Mouse (Mus musculus) kidney, embryonic 15.5 days (tissue): ENCODE results near the gene Sestd1. TPM values are rescaled to one million over a fixed set of nuclear protein-coding genes. Genes with fewer than 3 reads are reported as not detected.
A peak's percentile ranks its signal among the peaks of the same experiment; 100 is the strongest.

Source experiments
- ATAC-seq: fragments of 200-750 bp; cut with Nextera tagmentation; replicated peaks from 2 replicates; pipeline ENCODE4 v1.8.0; 2017; ENCODE audit warnings: moderate TSS enrichment; ENCODE audit not compliant: low FRiP score
- H3K27ac ChIP-seq: fragments of 300-500 bp; sonication (generic); 2 replicates; pipeline ENCODE4 v1.5.1; 2015; ENCODE audit warnings: mild to moderate bottlenecking, inconsistent platforms
- H3K27me3 ChIP-seq: fragments of 300-500 bp; sonication (generic); 2 replicates; pipeline ENCODE4 v1.6.1; 2015; ENCODE audit warnings: inconsistent platforms
- H3K36me3 ChIP-seq: fragments of 300-500 bp; sonication (generic); 2 replicates; pipeline ENCODE4 v1.6.1; 2015; ENCODE audit warnings: inconsistent platforms
- H3K4me1 ChIP-seq: fragments of 300-500 bp; sonication (generic); 2 replicates; pipeline ENCODE4 v1.6.1; 2015; ENCODE audit warnings: inconsistent platforms
- H3K4me2 ChIP-seq: fragments of 300-500 bp; sonication (generic); 2 replicates; pipeline ENCODE4 v1.6.1; 2015; ENCODE audit warnings: moderate library complexity, mild to moderate bottlenecking, inconsistent platforms
- H3K4me3 ChIP-seq: fragments of 300-500 bp; sonication (generic); replicated peaks from 2 replicates; pipeline ENCODE4 v1.5.1; 2015; ENCODE audit warnings: mild to moderate bottlenecking, inconsistent platforms
- H3K9ac ChIP-seq: fragments of 300-500 bp; sonication (generic); 2 replicates; pipeline ENCODE4 v1.6.1; 2015; ENCODE audit warnings: mild to moderate bottlenecking, inconsistent platforms
- H3K9me3 ChIP-seq: fragments of 300-500 bp; sonication (generic); replicated peaks from 2 replicates; pipeline ENCODE4 v1.6.1; 2016; ENCODE audit warnings: inconsistent platforms
- WGBS: fragments of 180-500 bp; shearing (Covaris S2); methylation state at CpG from one replicate; pipeline ENCODE4 v1.1.7; 2015; ENCODE audit warnings: mixed read lengths; 5-methylcytosine and 5-hydroxymethylcytosine counted together
- polyA plus RNA-seq: library from polyadenylated mRNA; unstranded; fragments of >200 nt; fragmentation: Nextera tagmentation; extraction: Ambion mirVana; gene quantifications from 2 replicates; pipeline ENCODE4 v1.2.1, GENCODE M21; 2015

The Sestd1 gene
- polyA plus RNA-seq, 1 experiment from 2014 or later = 26.6 TPM

- Histone ChIP-seq H3K27me3 (no peaks in the 10 kb centered on the region), H3K9ac (no peak overlapping the region), H3K36me3 (peaks cover 31% of the 10 kb centered on the region), H3K4me2 (no peak overlapping the region), H3K27ac (peak overlapping the region; percentile 37; the same call in 1 of the 2 replicates), H3K4me1 (peaks cover 48% of the 10 kb centered on the region), H3K4me3 (no peak overlapping the region), H3K9me3 (no peaks in the 10 kb centered on the region)
- no peak for ATAC-seq
- WGBS = 74% methylated on average over 10 of the region's 10 CpGs
These were observed 33.1 kb downstream of the Sestd1 start for GRCm38 (mm10) chr2:77247200-77247830.

- Histone ChIP-seq H3K27ac (peak overlapping the region; percentile 80), H3K4me2 (no peak overlapping the region), H3K4me3 (no peak overlapping the region), H3K9me3 (no peaks in the 10 kb centered on the region), H3K4me1 (peaks cover 44% of the 10 kb centered on the region), H3K27me3 (no peaks in the 10 kb centered on the region), H3K36me3 (peaks cover 34% of the 10 kb centered on the region), H3K9ac (no peak overlapping the region)
- 0 out of 2 replicates have a peak, but pooled peaks have one; percentile 10 for ATAC-seq
- 32% methylated on average over 3 of the region's 3 CpGs for WGBS
These were observed 34.6 kb downstream of the Sestd1 start for GRCm38 (mm10) chr2:77245806-77246205.

GRCm38 (mm10) chr2:77242248-77242647, 38.1 kb downstream of the Sestd1 start:
- Histone ChIP-seq H3K9ac (no peak overlapping the region), H3K27me3 (no peaks in the 10 kb centered on the region), H3K4me1 (peaks cover 20% of the 10 kb centered on the region), H3K4me3 (no peak overlapping the region), H3K4me2 (no peak overlapping the region), H3K9me3 (no peaks in the 10 kb centered on the region), H3K36me3 (peaks cover 63% of the 10 kb centered on the region), H3K27ac (no peak overlapping the region)
- WGBS = 85% methylated on average over 6 of the region's 6 CpGs
- no peak for ATAC-seq

GRCm38 (mm10) chr2:77238607-77239006, 41.8 kb downstream of the Sestd1 start:
- H3K27me3 ChIP-seq = no peaks in the 10 kb centered on the region
- no peak overlapping the region for H3K9ac ChIP-seq
- no peaks in the 10 kb centered on the region for H3K9me3 ChIP-seq
- no peak for ATAC-seq
- no peaks in the 10 kb centered on the region for H3K4me1 ChIP-seq
- H3K36me3 ChIP-seq = peaks cover 67% of the 10 kb centered on the region
- H3K4me2 ChIP-seq = no peak overlapping the region
- no peak overlapping the region for H3K27ac ChIP-seq
- 87% methylated on average over 3 of the region's 3 CpGs for WGBS
- no peak overlapping the region for H3K4me3 ChIP-seq

GRCm38 (mm10) chr2:77238046-77238445, 42.3 kb downstream of the Sestd1 start:
- WGBS = 66% methylated on average over 3 of the region's 3 CpGs
- H3K4me2 ChIP-seq = no peak overlapping the region

GRCm38 (mm10) chr2:77236860-77237259, 43.5 kb downstream of the Sestd1 start:
- peaks cover 75% of the 10 kb centered on the region for H3K36me3 ChIP-seq
- H3K9me3 ChIP-seq = no peaks in the 10 kb centered on the region
- WGBS = 92% methylated on average over 4 of the region's 4 CpGs
- ATAC-seq = no peak
- H3K4me1 ChIP-seq = no peaks in the 10 kb centered on the region
- H3K4me3 ChIP-seq = no peak overlapping the region
- H3K9ac ChIP-seq = no peak overlapping the region
- H3K27ac ChIP-seq = no peak overlapping the region
- no peaks in the 10 kb centered on the region for H3K27me3 ChIP-seq
- no peak overlapping the region for H3K4me2 ChIP-seq

More at GRCm38 (mm10) chr2:77238046-77238445, 42.3 kb downstream of the Sestd1 start:
- Histone ChIP-seq H3K27me3 (no peaks in the 10 kb centered on the region), H3K9me3 (no peaks in the 10 kb centered on the region), H3K4me1 (no peaks in the 10 kb centered on the region), H3K9ac (no peak overlapping the region), H3K36me3 (peaks cover 68% of the 10 kb centered on the region), H3K4me3 (no peak overlapping the region), H3K27ac (no peak overlapping the region)
- no peak for ATAC-seq

- ATAC-seq = no peak
- WGBS = 92% methylated on average over 4 of the region's 4 CpGs
- peaks cover 77% of the 10 kb centered on the region for H3K36me3 ChIP-seq
- no peak overlapping the region for H3K27ac ChIP-seq
- no peaks in the 10 kb centered on the region for H3K4me1 ChIP-seq
- H3K9me3 ChIP-seq = no peaks in the 10 kb centered on the region
- no peak overlapping the region for H3K4me2 ChIP-seq
- no peaks in the 10 kb centered on the region for H3K27me3 ChIP-seq
- no peak overlapping the region for H3K9ac ChIP-seq
- no peak overlapping the region for H3K4me3 ChIP-seq
These were observed 44.5 kb downstream of the Sestd1 start for GRCm38 (mm10) chr2:77235896-77236295.

- H3K4me1 ChIP-seq = no peaks in the 10 kb centered on the region
- no peak for ATAC-seq
- H3K9ac ChIP-seq = no peak overlapping the region
- H3K27me3 ChIP-seq = no peaks in the 10 kb centered on the region
- WGBS = 97% methylated on average over 2 of the region's 2 CpGs
- no peak overlapping the region for H3K27ac ChIP-seq
- H3K4me3 ChIP-seq = no peak overlapping the region
- H3K4me2 ChIP-seq = no peak overlapping the region
- peaks cover 55% of the 10 kb centered on the region for H3K36me3 ChIP-seq
- no peaks in the 10 kb centered on the region for H3K9me3 ChIP-seq
These were observed 47.8 kb downstream of the Sestd1 start for GRCm38 (mm10) chr2:77232604-77233003.

GRCm38 (mm10) chr2:77220960-77221359, 59.4 kb downstream of the Sestd1 start:
- H3K9ac ChIP-seq = no peak overlapping the region
- H3K9me3 ChIP-seq = no peaks in the 10 kb centered on the region
- H3K4me2 ChIP-seq = no peak overlapping the region
- H3K27me3 ChIP-seq = no peaks in the 10 kb centered on the region
- H3K4me1 ChIP-seq = no peaks in the 10 kb centered on the region
- no peak for ATAC-seq
- no peak overlapping the region for H3K27ac ChIP-seq
- WGBS = 98% methylated on average over 2 of the region's 2 CpGs
- H3K36me3 ChIP-seq = peaks cover 26% of the 10 kb centered on the region
- H3K4me3 ChIP-seq = no peak overlapping the region

- no peak overlapping the region for H3K4me2 ChIP-seq
- no peak overlapping the region for H3K27ac ChIP-seq
- H3K27me3 ChIP-seq = no peaks in the 10 kb centered on the region
- H3K4me1 ChIP-seq = no peaks in the 10 kb centered on the region
- 81% methylated on average over 5 of the region's 5 CpGs for WGBS
- no peaks in the 10 kb centered on the region for H3K9me3 ChIP-seq
- H3K4me3 ChIP-seq = no peak overlapping the region
- H3K9ac ChIP-seq = no peak overlapping the region
- peaks cover 72% of the 10 kb centered on the region for H3K36me3 ChIP-seq
- ATAC-seq = no peak
These were observed 67.5 kb downstream of the Sestd1 start for GRCm38 (mm10) chr2:77212885-77213284.

- Histone ChIP-seq H3K36me3 (peaks cover 64% of the 10 kb centered on the region), H3K27me3 (no peaks in the 10 kb centered on the region), H3K9ac (no peak overlapping the region), H3K4me2 (no peak overlapping the region), H3K27ac (no peak overlapping the region), H3K4me3 (no peak overlapping the region), H3K9me3 (no peaks in the 10 kb centered on the region), H3K4me1 (no peaks in the 10 kb centered on the region)
- ATAC-seq = no peak
- 94% methylated on average over 3 of the region's 3 CpGs for WGBS
These were observed 73.4 kb downstream of the Sestd1 start for GRCm38 (mm10) chr2:77206951-77207350.

- no peaks in the 10 kb centered on the region for H3K9me3 ChIP-seq
- no peak overlapping the region for H3K4me3 ChIP-seq
- H3K9ac ChIP-seq = no peak overlapping the region
- H3K27me3 ChIP-seq = no peaks in the 10 kb centered on the region
- WGBS = 62% methylated on average over 2 of the region's 2 CpGs
- H3K4me1 ChIP-seq = no peaks in the 10 kb centered on the region
- H3K4me2 ChIP-seq = no peak overlapping the region
- H3K27ac ChIP-seq = no peak overlapping the region
- ATAC-seq = no peak
- H3K36me3 ChIP-seq = peaks cover 41% of the 10 kb centered on the region
These were observed 76.5 kb downstream of the Sestd1 start for GRCm38 (mm10) chr2:77203916-77204315.

- WGBS = 89% methylated on average over 1 of the region's 1 CpGs
- no peak for ATAC-seq
These were observed 78.5 kb downstream of the Sestd1 start for GRCm38 (mm10) chr2:77201900-77202299.

More at GRCm38 (mm10) chr2:77201900-77202299, 78.5 kb downstream of the Sestd1 start:
- Histone ChIP-seq H3K36me3 (peaks cover 40% of the 10 kb centered on the region), H3K4me1 (no peaks in the 10 kb centered on the region), H3K4me3 (no peak overlapping the region), H3K9ac (no peak overlapping the region), H3K27me3 (no peaks in the 10 kb centered on the region), H3K4me2 (no peak overlapping the region), H3K9me3 (no peaks in the 10 kb centered on the region), H3K27ac (no peak overlapping the region)
